Mouse (Mus musculus) CH12.LX (cell line): ENCODE data around the gene Rtn2. TPM values are rescaled to one million over a fixed set of nuclear protein-coding genes. Genes with fewer than 3 reads are reported as not detected.
A peak's percentile ranks its signal among the peaks of the same experiment; 100 is the strongest.

Source experiments
- DNase-seq: peaks from one replicate; pipeline ENCODE4 v3.0.0-alpha.2; 2013; ENCODE audit errors: extremely low read depth
- H3K27ac ChIP-seq: 2 replicates; pipeline ENCODE4 v1.5.1; 2012; ENCODE audit warnings: low read depth, mild to moderate bottlenecking, control low read depth, moderate library complexity; ENCODE audit not compliant: insufficient read depth
- H3K27me3 ChIP-seq: replicated peaks from 2 replicates; pipeline ENCODE3; 2012; ENCODE audit warnings: inconsistent platforms
- H3K36me3 ChIP-seq, 2 experiments: replicated peaks in 1 of 2; 2 replicates each; pipeline versions ENCODE3 to v1.6.1; 2012; ENCODE audit warnings: inconsistent platforms in 1 of 2, low read length in 1 of 2, mild to moderate bottlenecking in 1 of 2, mixed read lengths in 1 of 2, moderate library complexity in 1 of 2; ENCODE audit not compliant: control insufficient read depth in 1 of 2, insufficient read depth in 1 of 2
- H3K4me1 ChIP-seq, 2 experiments: 2 replicates each; pipeline ENCODE4 v1.6.1; 2012; ENCODE audit warnings: inconsistent platforms in 1 of 2, moderate library complexity in 1 of 2; ENCODE audit not compliant: insufficient read depth in 2 of 2, control insufficient read depth in 1 of 2
- H3K4me2 ChIP-seq: 2 replicates; pipeline ENCODE4 v1.6.1; 2012; ENCODE audit warnings: low read depth, mild to moderate bottlenecking, control low read depth; ENCODE audit not compliant: poor library complexity, insufficient read depth, severe bottlenecking
- H3K4me3 ChIP-seq, 3 experiments: fragments of 150-350 bp in 1 of 3; sonication (generic) in 1 of 3; replicated peaks in 1 of 3; 2 replicates each; pipeline versions ENCODE3 to v1.5.1; 2011 to 2012; ENCODE audit warnings: low read depth in 2 of 3, low read length in 2 of 3, mild to moderate bottlenecking in 2 of 3, moderate library complexity in 2 of 3, control low read depth in 1 of 3, improper control_type of control experiment in 1 of 3, inconsistent platforms in 1 of 3, mixed read lengths in 1 of 3; ENCODE audit not compliant: poor library complexity in 1 of 3
- H3K79me2 ChIP-seq: replicated peaks from 2 replicates; pipeline ENCODE4 v1.6.1; 2012; ENCODE audit warnings: mild to moderate bottlenecking, moderate library complexity; ENCODE audit not compliant: control insufficient read depth, poor library complexity, insufficient read depth, severe bottlenecking; ENCODE audit errors: extremely low read depth
- H3K9ac ChIP-seq: 2 replicates; pipeline ENCODE4 v1.6.1; 2012; ENCODE audit warnings: low read depth, mild to moderate bottlenecking, control low read depth, moderate library complexity; ENCODE audit not compliant: insufficient read depth
- H3K9me3 ChIP-seq: replicated peaks from 2 replicates; pipeline ENCODE3; 2012; ENCODE audit warnings: low read length, inconsistent platforms, mixed read lengths
- BHLHE40 ChIP-seq: IDR thresholded peaks from 2 replicates; pipeline ENCODE4 v1.6.1; 2011; ENCODE audit warnings: mild to moderate bottlenecking, low read depth, low read length, improper control_type of control experiment
- E2F4 ChIP-seq: IDR thresholded peaks from 2 replicates; pipeline ENCODE4 v1.6.1; 2011; ENCODE audit warnings: low read depth, low read length, improper control_type of control experiment; ENCODE audit not compliant: insufficient replicate concordance
- ELF1 ChIP-seq: IDR thresholded peaks from 2 replicates; pipeline ENCODE4 v1.6.1; 2014; ENCODE audit warnings: low read depth, mild to moderate bottlenecking, inconsistent platforms, low read length, improper control_type of control experiment
- ETS1 ChIP-seq: conservative IDR thresholded peaks from 2 replicates; pipeline ENCODE4 v1.6.1; 2012; ENCODE audit warnings: low read depth, mild to moderate bottlenecking, inconsistent platforms, low read length, improper control_type of control experiment, moderate library complexity
- GABPA ChIP-seq: IDR thresholded peaks from 2 replicates; pipeline ENCODE4 v1.6.1; 2012; ENCODE audit warnings: low read depth, low read length, improper control_type of control experiment, inconsistent platforms; ENCODE audit not compliant: insufficient replicate concordance
- HCFC1 ChIP-seq: IDR thresholded peaks from 2 replicates; pipeline ENCODE4 v1.6.1; 2012; ENCODE audit warnings: low read depth, mild to moderate bottlenecking, inconsistent platforms, low read length, improper control_type of control experiment
- IRF4 ChIP-seq: IDR thresholded peaks from 2 replicates; pipeline ENCODE4 v1.6.1; 2014; ENCODE audit warnings: low read depth, mild to moderate bottlenecking, inconsistent platforms, low read length, improper control_type of control experiment
- JUN ChIP-seq: IDR thresholded peaks from 2 replicates; pipeline ENCODE4 v1.6.1; 2011; ENCODE audit warnings: low read depth, mild to moderate bottlenecking, low read length, improper control_type of control experiment, moderate library complexity; ENCODE audit not compliant: insufficient read depth
- JUND ChIP-seq: conservative IDR thresholded peaks from 2 replicates; pipeline ENCODE4 v1.6.1; 2011; ENCODE audit warnings: low read depth, low read length, improper control_type of control experiment
- KAT2A ChIP-seq: IDR thresholded peaks from 2 replicates; pipeline ENCODE4 v1.6.1; 2012; ENCODE audit warnings: low read length, improper control_type of control experiment, inconsistent platforms; ENCODE audit not compliant: insufficient replicate concordance
- MAX ChIP-seq: IDR thresholded peaks from 2 replicates; pipeline ENCODE4 v1.6.1; 2011; ENCODE audit warnings: low read length, improper control_type of control experiment
- MAZ ChIP-seq: IDR thresholded peaks from 2 replicates; pipeline ENCODE4 v1.6.1; 2012; ENCODE audit warnings: low read depth, mild to moderate bottlenecking, inconsistent platforms, low read length, improper control_type of control experiment, moderate library complexity
- MXI1 ChIP-seq: IDR thresholded peaks from 2 replicates; pipeline ENCODE4 v1.6.1; 2011; ENCODE audit warnings: mild to moderate bottlenecking, low read depth, low read length, improper control_type of control experiment
- NRF1 ChIP-seq: IDR thresholded peaks from 2 replicates; pipeline ENCODE4 v1.6.1; 2014; ENCODE audit warnings: low read depth, mild to moderate bottlenecking, inconsistent platforms, low read length, improper control_type of control experiment, moderate library complexity
- PAX5 ChIP-seq: IDR thresholded peaks from 2 replicates; pipeline ENCODE4 v1.6.1; 2012; ENCODE audit warnings: low read length, inconsistent platforms, mixed read lengths
- POLR2A ChIP-seq: IDR thresholded peaks from 2 replicates; pipeline ENCODE4 v1.6.1; 2011; ENCODE audit warnings: low read depth, mild to moderate bottlenecking, improper control_type of control experiment, low read length
- POLR2AphosphoS2 ChIP-seq: IDR thresholded peaks from 2 replicates; pipeline ENCODE4 v1.6.1; 2011; ENCODE audit warnings: low read depth, low read length, improper control_type of control experiment
- RCOR1 ChIP-seq: conservative IDR thresholded peaks from 2 replicates; pipeline ENCODE4 v1.6.1; 2012; ENCODE audit warnings: low read depth, mild to moderate bottlenecking, inconsistent platforms, low read length, improper control_type of control experiment
- SIN3A ChIP-seq: IDR thresholded peaks from 2 replicates; pipeline ENCODE4 v1.6.1; 2012; ENCODE audit warnings: low read length, improper control_type of control experiment, inconsistent platforms
- SMC3 ChIP-seq: IDR thresholded peaks from 2 replicates; pipeline ENCODE4 v1.6.1; 2011; ENCODE audit warnings: low read depth, low read length, improper control_type of control experiment
- TBP ChIP-seq: conservative IDR thresholded peaks from 2 replicates; pipeline ENCODE4 v1.6.1; 2011; ENCODE audit warnings: low read depth, low read length, improper control_type of control experiment
- TCF12 ChIP-seq: IDR thresholded peaks from 2 replicates; pipeline ENCODE4 v1.6.1; 2014; ENCODE audit warnings: low read depth, mild to moderate bottlenecking, inconsistent platforms, low read length, improper control_type of control experiment
- USF1 ChIP-seq: IDR thresholded peaks from 2 replicates; pipeline ENCODE4 v1.6.1; 2014; ENCODE audit warnings: low read depth, mild to moderate bottlenecking, inconsistent platforms, low read length, improper control_type of control experiment
- USF2 ChIP-seq: conservative IDR thresholded peaks from 2 replicates; pipeline ENCODE4 v1.6.1; 2011; ENCODE audit warnings: low read depth, low read length, improper control_type of control experiment
- ZKSCAN1 ChIP-seq: IDR thresholded peaks from 2 replicates; pipeline ENCODE4 v1.6.1; 2012; ENCODE audit warnings: low read depth, inconsistent platforms, low read length, improper control_type of control experiment, borderline replicate concordance
- ZMIZ1 ChIP-seq: IDR thresholded peaks from 2 replicates; pipeline ENCODE4 v1.6.1; 2012; ENCODE audit warnings: low read depth, mild to moderate bottlenecking, inconsistent platforms, low read length, improper control_type of control experiment
- dilution Hi-C: fragments of 300-500 bp; cut with MboI; formaldehyde crosslinking; loops from 2 replicates; pipeline ENCODE4 v1.14.3; 2020; ENCODE audit warnings: low sequenced_read_pairs; ENCODE audit not compliant: extremely low pct_unique_long_range_greater_than_20kb, extremely low pct_ligation_motif_present
- in situ Hi-C: fragments of 300-500 bp; cut with MboI; formaldehyde crosslinking; loops from 3 replicates; pipeline ENCODE4 v1.14.3; 2019; ENCODE audit warnings: low sequenced_read_pairs, low pct_ligation_motif_present, low pct_unique_long_range_greater_than_20kb, mixed read lengths
- polyA plus RNA-seq: library from polyadenylated mRNA; unstranded; fragments of >175 nt; gene quantifications from 2 replicates; pipeline ENCODE4 v1.2.1, GENCODE M21; 2012; ENCODE audit warnings: low read depth; ENCODE audit not compliant: insufficient read length
- total RNA-seq, 2 experiments: library from RNA; depleted of rRNA; stranded (reverse); fragments of 300-350 nt in 1 of 2; fragments of >200 nt in 1 of 2; gene quantifications; 2 replicates each; pipeline ENCODE4 v1.2.3; 2012 to 2014

The Rtn2 gene
- total and polyA plus RNA-seq, 3 experiments, result 0.56 to 0.76 (median 0.72) TPM

DNA sequence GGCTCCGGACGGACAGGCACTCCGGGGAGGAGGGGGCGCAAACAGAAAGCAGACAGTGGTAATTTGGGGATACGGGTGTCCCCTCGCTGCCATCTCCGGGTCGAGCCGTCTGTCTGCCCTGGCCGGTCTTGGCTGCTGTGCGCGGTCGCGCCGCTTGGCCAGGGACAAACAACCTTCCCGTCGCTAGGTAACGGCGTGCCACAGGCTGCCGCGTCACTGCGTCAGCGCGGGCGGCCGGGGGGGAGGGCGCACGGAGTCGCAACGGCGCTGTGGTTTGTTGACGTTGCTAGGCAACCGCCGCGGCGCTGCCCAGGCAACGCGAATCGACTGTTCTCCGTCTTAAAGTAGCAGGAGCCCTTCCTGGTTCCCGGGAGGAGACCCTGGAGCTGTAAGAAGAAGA lies 37.5 kb downstream of the Rtn2 start:
- H3K4me2 ChIP-seq, result peak overlapping the region; percentile 76
- dilution Hi-C loops, result no loop called here
- peak overlapping the region; percentile 32 to 44 (median 40) for H3K4me3 ChIP-seq
- peak; percentile 93 for DNase-seq
- peaks cover 12% of the 10 kb centered on the region for H3K9me3 ChIP-seq
- H3K36me3 ChIP-seq, result no peaks in the 10 kb centered on the region
- H3K9ac ChIP-seq, result 0 out of 2 replicates have a peak overlapping the region, but pooled peaks have one; percentile 16
- in situ Hi-C loops, result no loop called here
- peaks cover 92% of the 10 kb centered on the region for H3K27me3 ChIP-seq
- no peak overlapping the region for H3K27ac ChIP-seq
- H3K79me2 ChIP-seq, result no peaks in the 10 kb centered on the region
- TF ChIP-seq IRF4, result no peak
- peak; percentile 99 for TF ChIP-seq MXI1
- peak; percentile 96 for TF ChIP-seq SIN3A
- no peak for TF ChIP-seq SMC3
- TF ChIP-seq ELF1, result peak; percentile 75
- TF ChIP-seq E2F4, result no peak
- TF ChIP-seq POLR2A, result no peak
- TF ChIP-seq PAX5, result no peak
- TF ChIP-seq RCOR1, result no peak
- no peak for TF ChIP-seq ETS1
- no peak for TF ChIP-seq JUND
- no peak for TF ChIP-seq KAT2A
- TF ChIP-seq HCFC1, result peak; percentile 64
- TF ChIP-seq ZKSCAN1, result no peak
- no peak for TF ChIP-seq TBP
- TF ChIP-seq NRF1, result peak; percentile 66
- TF ChIP-seq JUN, result no peak
- no peak for TF ChIP-seq ZMIZ1
- TF ChIP-seq BHLHE40, result peak; percentile 23; the same call in 1 of the 2 replicates
- TF ChIP-seq MAZ, result no peak
- TF ChIP-seq GABPA, result no peak
- peaks cover 15 to 48% of the 10 kb centered on the region in 2 experiments for H3K4me1 ChIP-seq

DNA sequence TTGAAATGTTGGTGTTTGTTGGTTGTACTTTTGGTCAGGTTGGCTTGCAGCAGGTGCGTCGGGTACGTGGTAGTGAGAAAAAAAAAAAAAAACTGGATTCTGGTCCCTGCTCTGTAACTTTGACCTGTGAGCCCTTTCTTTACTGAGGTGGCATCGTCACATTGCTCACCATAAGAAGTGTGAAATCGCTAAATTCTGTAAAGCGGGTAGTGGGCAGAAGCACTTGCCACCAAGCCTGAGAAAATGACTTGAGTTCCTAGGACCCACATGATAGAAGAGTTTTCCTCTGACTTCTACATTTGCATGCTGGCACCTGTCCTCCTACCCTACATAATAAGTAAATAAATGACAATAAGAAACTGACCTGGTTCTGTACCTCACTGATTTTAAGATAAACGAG lies 38.2 kb downstream of the Rtn2 start:
- Histone ChIP-seq H3K36me3 (no peaks in the 10 kb centered on the region), H3K9me3 (peaks cover 12% of the 10 kb centered on the region), H3K4me1 (peaks cover 20 to 56% of the 10 kb centered on the region in 2 experiments), H3K9ac (no peak overlapping the region), H3K4me2 (peak overlapping the region; percentile 76), H3K4me3 (no peak overlapping the region), H3K27me3 (peaks cover 87% of the 10 kb centered on the region), H3K27ac (no peak overlapping the region), H3K79me2 (no peaks in the 10 kb centered on the region)
- DNase-seq, result no peak
- TF ChIP-seq MXI1, result no peak
- TF ChIP-seq E2F4, result no peak
- TF ChIP-seq IRF4, result no peak
- no peak for TF ChIP-seq ELF1
- TF ChIP-seq MAX, result no peak
- no peak for TF ChIP-seq POLR2AphosphoS2
- no peak for TF ChIP-seq USF1
- TF ChIP-seq TCF12, result no peak
- TF ChIP-seq USF2, result no peak
- no peak for TF ChIP-seq ZKSCAN1
- in situ Hi-C loops (no loop called here), dilution Hi-C loops (no loop called here)
